Mouse (Mus musculus) thymus, postnatal 4 days (tissue): ENCODE results near the gene Gm42906.

ENCODE experiments used
- DNase-seq: peaks from one replicate; pipeline ENCODE4 v3.0.0; 2021

Gm42906 gene

DNA sequence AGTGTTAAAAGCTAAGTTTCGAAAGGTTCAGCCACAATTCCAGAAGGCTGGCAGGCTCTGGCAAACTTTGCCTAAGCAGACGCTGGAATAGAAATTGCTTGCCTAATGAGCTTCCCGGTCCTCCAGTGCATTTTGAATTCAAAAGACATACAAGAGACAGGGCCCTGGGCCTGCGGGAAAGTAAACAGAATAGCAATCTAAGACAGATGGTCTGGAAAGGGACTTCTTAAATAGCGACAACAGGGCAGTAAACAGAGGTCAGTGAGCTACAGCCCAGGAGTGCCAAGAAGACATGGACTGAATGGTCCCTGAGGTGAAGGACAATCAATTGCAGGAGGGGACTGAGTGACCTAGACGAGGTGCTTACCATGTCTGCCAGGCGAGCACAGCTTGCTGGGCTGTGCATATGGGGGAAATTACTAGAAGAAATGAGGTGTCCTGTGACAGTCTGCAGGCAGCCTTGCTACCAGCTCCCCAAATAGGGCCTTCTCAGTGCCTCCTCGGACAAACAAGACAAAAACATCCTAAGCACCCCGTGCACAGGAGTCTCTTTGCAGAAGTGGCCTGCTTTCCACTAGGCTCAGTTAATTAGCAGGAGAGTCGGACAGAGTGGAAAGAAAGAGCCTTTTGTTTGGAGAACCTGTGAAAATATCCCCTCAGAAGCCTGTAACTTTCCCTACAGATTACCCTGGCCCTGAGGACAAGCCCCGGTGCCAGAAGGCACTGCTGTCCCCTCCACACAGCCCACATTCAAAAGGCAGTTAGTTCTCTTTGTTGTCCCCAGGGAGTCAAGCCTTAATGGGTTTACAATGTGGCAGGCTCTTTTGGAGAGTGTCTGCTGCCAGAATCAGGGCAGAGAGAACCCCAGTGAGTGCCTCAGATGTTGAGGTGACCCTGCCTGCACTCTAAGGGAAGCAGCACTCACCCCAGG, 285.0 kb downstream of the Gm42906 start:
- no peak for DNase-seq

DNA sequence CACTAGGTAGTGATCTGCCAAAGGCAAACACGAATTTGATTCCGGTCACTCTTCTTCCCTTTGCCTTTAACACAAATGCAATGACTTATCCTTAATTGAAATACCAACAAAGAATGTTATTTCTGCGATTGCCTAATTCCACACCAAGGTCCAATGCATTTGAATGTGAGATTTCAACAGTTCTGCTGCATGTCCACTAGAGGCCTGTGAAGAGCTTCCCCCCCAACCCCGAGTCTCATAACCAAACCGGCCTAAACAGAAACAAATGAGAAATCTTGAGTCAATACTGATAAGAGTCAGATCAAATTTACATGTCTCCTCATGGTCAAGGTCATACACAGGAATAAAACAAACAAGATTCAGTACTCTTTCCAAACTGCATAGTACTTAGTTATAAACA, 285.7 kb downstream of the Gm42906 start:
- DNase-seq, result no peak

DNA sequence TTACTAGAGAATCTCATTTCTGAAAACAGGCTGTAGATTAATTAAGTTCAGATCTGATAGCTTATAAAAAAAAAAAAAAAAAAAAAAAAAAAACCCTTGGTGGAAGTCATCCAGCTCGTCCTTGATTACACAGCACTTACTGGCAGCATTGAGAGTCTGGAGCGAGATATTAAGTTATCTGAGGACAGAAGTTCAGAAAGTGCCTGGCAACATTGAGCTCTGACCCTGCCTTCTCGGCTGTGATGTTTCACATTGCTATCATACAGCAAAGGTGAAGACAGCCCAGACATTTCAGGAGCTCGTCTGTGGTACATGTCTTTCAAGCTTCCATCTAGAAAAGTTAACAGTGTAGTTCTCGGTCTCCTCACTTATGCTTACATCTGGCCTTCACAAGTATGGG, 290.1 kb downstream of the Gm42906 start:
- DNase-seq, result no peak

DNA sequence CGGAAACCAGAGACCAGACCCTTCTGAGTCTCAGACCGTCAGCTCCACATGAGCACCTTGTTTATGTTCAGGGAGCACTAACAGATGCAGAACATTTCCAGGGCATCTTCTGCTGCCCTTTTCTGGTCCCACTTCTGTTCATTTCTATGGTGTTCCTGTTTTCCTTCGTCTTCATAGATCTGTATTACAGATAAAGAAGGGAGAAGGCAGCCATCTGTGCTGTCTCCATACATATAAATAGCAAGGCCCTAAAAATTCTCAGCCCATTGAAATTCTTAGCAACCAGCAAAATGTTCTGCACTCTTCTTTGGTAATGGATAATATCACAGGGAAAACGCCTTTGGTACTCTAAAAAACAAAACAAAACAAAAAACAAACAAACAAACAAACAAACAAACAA, 290.7 kb downstream of the Gm42906 start:
- no peak for DNase-seq

DNA sequence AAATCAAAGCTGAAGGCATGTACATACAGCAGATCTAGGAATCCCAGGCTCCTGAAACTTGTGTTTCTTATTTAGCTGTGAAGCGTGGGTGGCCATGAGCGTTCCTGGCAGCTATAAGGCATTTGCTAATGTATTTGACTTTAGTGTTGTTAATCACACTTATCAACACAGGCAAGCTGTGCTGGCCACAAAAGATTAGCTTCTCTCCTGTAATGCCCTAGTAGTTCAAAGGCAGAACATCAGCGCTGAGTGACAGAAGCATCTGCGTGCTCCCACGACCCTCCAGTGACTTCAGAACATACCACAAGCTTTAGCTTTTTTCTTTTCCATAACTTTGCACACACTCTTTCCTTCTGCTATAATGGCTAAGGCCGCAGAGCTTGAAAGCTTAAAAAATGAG, 292.0 kb downstream of the Gm42906 start:
- DNase-seq, result no peak

DNA sequence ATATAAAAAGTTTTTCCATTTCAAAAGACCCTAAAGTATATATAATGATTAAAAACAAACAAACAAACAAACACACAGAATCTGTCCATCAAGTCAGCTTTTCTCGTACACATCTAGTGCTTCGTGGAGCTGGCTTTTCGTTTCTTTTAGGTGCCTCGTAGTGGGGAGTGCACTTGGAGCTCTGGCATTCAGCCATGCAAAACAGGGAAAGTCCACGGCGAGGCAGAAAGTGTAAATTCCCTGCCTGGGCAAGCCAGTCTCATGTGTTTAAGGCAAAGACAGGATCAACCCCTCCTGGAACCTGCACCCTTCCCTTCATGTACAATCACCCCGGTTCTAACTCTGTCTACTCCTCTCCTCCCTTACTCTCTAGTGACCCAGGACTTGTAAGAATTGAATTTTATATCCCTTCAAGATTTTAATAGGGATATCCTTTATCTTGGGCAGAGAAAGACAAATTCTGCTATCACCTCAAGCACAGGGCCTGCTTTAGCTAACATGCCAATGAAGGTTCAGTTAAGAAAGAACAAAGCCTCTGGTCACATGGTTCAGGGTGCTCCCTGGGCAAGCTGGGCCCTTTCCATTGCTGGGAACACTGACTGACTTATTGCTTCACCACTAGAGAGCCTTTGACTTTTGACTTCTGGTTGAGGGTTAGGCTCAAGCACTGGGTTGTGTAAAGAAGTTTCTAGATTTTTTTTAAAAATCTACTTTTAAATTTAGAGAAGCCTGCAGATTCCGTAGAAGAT, 292.7 kb downstream of the Gm42906 start:
- DNase-seq, result no peak

DNA sequence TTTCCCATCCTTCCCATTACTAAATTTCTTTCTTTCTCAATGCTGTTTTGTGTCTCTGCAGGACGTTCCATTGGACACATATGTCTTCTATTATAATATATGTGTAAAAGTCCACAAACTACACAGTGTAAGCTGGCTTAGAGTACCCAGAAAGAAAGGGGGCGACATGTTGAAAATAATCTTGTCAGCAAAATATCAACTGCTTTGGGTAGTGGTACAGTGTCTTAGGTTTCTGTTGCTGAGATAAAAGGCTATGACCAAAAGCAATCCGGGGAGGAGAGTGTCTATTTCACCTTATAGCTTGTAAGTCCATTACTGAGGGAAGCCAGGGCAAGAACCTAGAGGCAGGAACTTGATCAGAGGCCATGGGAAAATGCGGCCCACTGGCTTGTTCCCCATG, 293.8 kb downstream of the Gm42906 start:
- DNase-seq, result no peak

DNA sequence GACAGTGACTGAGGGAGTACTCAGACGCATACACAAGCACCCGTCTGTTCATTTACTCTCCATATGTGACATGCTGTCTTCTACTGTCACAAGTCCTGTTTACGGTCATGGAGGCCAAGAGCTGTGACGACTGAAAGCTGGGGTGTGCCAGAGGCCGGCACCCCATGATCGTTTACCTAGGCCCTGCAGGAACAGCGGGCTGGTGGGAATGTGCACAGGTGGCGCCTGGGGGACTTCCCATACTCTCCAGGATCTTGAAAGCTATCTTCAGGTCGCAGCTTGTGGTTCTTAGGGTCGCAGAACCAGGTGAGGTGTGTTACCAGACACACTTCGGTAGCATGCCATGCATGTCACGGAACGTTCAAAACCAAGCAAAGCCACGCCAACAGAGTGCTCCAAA, 294.2 kb downstream of the Gm42906 start:
- DNase-seq, result no peak

DNA sequence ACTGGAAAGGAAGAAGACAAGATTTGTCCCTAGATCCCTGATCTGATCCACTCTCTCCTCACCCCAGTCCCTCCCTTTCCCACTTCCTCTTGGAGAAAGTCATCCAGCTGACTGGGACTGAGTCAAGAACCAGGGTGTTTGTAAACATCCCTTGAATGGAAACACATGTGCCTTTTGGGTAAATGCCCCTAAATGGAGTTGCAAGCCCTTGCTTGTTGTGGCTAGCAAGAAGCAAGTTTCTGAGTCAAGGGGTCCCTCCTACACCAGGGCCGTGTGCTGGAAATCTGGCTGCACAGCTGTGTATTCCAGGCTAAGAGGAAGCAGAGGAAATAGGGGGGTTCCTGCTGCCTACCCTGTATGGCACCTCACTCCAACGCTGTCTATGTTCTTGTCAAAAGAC, 298.2 kb downstream of the Gm42906 start:
- DNase-seq, result no peak

DNA sequence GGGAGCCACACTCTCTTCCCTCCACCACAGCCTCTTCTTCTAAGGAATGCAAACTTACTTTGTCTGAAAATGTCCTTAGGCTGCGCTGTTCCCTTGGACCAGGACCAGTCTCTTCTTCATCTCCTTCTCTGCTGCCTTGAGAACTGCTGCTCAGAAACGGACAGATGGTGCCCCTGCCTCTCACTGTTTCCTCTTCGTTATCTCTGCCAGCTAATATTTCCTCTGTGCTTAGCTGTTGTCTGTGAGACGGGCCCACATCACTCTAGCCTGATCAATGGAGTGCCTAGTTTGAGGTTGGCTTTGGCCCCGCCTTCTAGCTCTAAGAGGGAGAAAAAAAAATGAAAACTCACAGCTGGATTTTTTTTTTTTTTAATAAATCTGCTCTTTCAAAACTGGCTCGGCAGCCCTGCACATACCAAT, 300.7 kb downstream of the Gm42906 start:
- DNase-seq, result no peak

DNA sequence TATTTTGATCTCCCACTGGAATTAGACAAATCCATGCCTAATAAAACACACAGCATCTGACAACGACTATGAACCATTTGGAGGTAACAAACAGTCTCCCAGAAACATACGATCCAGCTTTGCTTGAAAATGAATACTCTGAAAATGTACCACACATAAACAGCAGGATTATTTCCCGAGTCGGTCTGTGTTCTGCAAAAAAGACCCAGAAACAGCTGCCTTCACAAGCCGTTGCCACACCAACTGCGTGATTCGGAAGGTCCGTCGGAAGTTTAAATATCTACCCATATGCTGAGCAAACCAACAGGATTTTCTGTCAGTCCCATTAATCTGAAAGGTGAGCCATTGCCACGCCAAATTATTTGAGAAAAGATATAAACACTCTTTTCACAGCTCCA, 301.4 kb downstream of the Gm42906 start:
- DNase-seq, result no peak

DNA sequence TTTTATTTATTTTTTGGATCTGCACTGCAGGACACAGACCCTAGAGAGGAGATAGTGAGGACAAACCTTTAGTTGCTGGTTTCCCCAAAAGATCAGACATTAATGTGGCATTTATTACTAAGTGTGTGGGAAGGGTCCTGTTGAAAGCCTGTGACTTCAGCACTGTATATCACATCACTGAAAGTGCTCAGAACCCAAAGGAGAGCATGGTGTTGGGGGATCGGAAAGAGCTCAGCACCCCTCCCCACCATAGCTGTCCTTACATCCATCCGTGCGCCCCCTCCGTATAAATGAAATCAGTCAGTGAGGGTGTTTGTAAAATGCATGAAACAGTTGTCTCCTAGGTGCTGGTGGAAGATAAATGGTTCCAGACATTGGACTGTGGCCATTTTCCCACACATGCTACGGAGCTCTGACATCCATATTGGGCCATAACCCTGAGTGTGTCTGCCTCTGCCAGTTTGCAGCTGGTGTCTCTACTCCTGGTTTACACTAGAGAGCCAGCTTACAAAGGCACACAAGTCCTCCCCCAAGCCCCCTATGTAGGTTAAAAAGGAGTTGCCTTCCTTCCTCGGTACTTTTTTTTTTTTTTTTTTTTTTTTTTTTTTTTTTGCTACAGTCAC, 301.9 kb downstream of the Gm42906 start:
- DNase-seq, result no peak

DNA sequence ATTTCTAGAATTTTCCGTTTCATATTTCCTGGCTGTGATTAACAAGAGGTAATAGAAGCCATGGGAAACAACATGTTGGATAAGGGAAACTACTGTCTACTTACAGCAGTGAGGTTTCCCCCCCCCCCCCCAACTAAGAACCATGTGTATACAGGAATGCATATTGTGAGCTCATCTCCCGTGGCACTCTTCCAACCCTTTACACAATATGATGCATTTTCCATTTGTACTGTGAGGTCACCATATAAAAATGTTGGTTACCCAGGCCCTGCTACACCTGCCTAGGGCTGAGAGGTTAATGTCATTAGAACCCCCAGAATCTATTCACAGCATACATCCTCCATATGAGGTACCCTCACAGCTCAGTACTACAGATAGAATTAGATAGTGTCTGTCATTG, 310.1 kb downstream of the Gm42906 start:
- DNase-seq, result no peak

DNA sequence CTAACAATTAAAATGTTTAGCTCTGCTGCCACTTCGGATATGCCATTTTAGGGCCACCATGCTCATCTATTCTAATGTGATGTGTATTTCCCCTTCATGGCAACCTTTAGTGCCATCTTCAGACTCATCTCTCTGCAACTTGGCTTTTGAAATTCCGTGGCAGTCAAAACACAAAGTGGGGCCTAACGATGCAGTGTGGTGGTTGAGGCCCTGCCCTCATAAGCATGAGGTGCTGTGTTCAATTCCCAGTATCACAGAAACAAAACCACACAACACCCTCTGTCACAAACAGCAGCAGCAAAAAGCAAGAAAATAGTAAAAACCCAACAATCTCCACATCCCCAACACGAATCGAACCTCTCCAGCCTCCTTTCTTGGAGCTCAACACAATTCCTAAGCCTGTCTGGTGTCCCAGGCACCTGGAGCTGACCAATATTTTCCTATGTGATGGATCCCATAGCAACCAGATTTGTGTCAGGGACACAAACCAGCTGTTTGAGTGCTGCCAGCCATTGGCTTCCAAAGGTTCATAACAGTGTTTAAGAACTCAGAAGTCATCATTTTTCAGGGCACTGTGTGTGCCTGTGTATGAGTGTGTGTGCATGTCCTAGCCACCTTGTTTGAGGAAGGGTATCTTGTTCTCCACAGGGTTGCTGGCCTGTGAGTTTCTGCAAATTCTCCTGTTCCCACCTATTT, 311.6 kb downstream of the Gm42906 start:
- DNase-seq, result no peak

DNA sequence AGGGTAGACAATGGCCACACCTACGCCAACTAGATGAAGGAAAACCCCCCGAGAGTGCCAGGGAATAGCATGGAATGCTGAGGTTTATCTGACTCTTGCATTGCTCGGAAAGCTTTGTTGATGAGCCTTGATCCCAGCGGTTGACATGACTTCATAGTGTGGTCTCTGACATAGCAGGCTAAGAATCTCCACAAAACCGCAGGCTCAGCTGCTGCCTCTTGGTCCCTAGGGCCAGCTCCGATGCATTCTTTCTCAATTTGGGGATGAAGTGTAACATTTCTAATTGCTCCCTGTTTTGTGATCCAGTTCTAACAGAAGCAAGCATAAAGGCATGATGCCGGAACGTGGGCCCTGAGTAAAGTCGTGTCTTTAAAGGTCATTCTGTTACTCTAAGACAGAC, 315.2 kb downstream of the Gm42906 start:
- no peak for DNase-seq

DNA sequence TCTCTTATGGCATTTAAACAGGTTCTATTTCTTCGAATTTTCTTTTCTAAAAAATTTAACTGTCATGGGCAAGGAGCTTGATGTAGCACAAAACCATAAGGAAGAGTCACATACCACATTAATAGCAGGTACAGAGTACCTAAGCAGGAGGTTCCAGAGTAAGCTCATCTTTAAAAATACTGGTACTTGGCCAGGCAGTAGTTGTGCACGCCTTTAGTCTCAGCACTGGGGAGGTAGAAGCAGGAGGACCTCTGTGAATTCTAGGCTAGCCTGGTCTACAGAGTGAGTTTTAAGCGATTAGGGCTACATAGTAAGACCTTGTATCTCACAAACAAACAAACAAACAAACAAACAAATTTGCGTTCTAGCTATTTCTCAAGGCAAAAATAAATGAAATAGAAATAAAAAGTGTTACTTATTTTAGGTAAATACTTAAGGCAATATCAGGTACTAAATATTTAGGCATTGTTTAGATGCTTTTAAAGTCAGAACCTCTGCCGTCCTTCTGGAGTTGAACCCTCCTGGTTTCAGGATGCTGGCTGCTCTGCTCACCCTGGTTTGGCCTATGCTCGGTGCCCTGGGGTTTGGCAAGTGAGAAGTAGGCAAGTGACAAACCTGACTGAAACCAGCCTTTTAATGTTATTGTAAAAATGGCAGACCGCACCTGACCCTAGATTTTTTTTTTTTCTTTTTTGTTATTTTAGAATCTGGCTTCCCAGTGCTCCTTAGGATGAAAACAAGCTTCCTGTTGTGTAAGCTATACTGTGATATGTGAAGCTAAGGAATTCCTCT, 316.7 kb downstream of the Gm42906 start:
- DNase-seq, result no peak

DNA sequence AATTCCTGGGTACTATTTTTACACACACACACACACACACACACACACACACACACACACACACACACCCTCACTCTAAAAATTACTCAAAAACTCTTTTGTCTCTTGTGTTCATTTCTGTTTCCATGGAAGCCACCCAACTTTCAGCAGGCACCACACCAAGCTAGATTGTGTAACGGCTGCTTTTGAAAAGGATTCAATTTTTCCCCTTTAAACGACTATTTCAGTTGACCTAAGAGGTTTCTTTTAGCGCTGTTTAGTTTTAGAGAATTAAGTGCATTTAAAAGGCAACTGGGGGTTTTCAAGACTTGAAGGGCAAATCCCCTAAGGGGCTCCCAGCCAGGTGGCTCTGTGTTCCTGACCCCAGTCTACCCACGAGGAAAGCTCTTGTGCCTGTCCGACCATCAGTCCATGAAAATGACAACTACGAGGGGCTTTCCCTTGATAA, 317.5 kb downstream of the Gm42906 start:
- DNase-seq, result no peak

DNA sequence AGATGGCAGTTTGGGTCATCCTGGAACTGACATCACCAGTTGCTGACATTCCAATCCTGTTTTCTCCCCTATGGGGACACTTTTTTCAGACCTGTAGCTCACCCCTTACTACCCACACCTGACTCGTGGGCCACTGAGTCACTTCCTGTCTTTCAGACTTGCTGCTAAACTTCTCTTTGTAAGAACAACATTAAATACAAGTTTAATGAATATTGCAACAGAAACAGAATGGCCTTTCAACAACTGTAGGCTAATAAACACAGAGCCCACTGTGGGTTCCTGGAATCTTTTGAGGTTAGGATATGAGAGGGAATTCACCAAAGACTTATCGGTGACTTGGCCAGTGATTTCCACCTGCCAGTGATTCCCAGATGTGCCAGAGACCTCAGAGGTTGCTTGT, 318.1 kb downstream of the Gm42906 start:
- DNase-seq, result no peak

DNA sequence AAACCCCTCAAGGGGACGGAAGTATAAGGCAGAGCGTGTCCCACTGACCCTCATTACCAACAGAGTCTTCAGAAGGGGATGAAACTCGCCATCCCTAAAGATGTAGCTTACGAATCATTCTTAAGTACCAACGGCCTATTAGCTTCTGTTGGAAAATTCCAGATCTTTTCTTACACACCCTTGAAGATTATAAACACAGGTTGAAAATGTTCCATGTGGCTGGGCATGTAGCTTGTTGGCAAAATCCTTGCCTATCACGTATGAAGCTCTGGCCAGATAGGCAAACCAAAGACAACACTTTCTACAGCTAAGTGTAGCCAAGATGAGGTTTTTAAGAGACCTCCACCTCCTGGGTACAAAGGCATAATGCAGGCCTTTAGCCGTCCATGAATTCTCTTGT, 319.0 kb downstream of the Gm42906 start:
- no peak for DNase-seq

DNA sequence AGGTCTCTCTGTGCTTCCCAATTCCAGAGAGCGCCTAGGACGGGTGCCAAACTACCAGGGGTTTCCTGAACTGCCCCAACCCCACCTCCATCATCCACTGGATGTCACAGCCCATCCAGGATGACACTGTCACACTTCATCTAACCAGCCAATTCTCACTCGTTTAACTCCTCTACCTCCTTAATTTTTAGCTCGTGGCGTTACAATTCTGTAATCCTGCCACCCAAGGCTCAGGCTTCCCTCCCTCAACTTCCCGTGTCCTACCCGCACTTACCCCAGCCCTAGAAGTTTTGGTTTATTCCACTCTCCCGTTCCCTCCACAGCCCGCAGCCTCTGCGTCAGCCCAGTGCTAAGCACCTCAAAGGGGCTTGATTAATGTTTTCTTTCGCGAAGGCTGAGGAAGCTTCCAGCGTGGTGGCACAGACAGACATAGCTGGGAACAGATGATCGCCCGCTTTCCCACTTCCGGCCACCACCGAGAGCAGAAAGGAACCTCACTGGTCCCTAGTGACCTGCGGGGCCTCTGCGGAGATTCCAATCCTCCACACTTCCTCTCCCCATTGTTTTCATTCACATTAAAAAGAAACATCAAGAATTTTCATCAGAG, 319.6 kb downstream of the Gm42906 start:
- DNase-seq, result no peak

DNA sequence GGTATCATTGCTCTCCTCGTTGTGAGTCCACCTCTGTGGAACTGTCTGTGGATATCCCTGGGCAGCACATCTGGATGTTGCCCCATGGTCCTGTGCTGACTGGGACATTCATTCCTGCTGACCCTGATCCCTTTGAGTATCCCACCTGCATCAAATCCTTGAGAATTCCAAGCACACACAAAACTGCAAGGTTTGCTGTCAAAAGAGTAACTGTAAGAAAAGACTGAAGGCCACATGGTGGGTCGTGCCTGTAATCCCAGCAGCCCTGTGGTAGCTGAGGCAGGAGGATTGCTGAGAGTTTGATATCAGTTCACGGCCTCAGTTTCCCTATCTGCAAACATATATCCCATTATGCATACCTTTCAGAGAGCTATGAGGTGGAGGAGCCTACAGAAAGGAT, 321.1 kb downstream of the Gm42906 start:
- no peak for DNase-seq
